Mouse (Mus musculus) inflammation-experienced regulatory T-cells, adult 6 months (primary cell): ENCODE data around the gene Htra2. TPM values are rescaled to one million over a fixed set of nuclear protein-coding genes. Genes with fewer than 3 reads are reported as not detected.

Source experiments
- ATAC-seq: one replicate; pipeline ENCODE4 v1.8.0; 2017
- polyA plus RNA-seq, 3 experiments: library from polyadenylated mRNA; unstranded; fragments of 100-300 nt; shearing (Covaris generic); gene quantifications; one replicate each; pipeline ENCODE4 v1.2.1; 2017

Gene Htra2
- polyA plus RNA-seq, 3 experiments from 2014 or later: 23.5 to 29.2 (median 28.4) TPM

- ATAC-seq: no peak
These were observed 51.2 kb downstream of the Htra2 start for GRCm38 (mm10) chr6:83003850-83004249.

- ATAC-seq: no peak
These were observed 52.0 kb downstream of the Htra2 start for GRCm38 (mm10) chr6:83003082-83003481.

Other genes with a start within 250 kb of the Htra2 start
- gene Sema4f, start 115.5 kb downstream of the Htra2 start, polyA plus RNA-seq: 1 to 10 TPM; 2.4 to 3.6 (median 3.1) TPM
- 1 to 10 TPM in 1 of 3 experiments, under 1 TPM in 1, not detected in 1; 0.17 to 1.8 TPM for gene M1ap, start 108.4 kb downstream of the Htra2 start, polyA plus RNA-seq
- gene Dok1, start 21.8 kb downstream of the Htra2 start, polyA plus RNA-seq: 10 to 100 TPM; 23.6 to 36.1 (median 30.4) TPM
- not detected for gene Loxl3, start 21.1 kb downstream of the Htra2 start, polyA plus RNA-seq
- gene Aup1, start 752 bp downstream of the Htra2 start, polyA plus RNA-seq: 100 to 1,000 TPM; 423 to 474 (median 448) TPM
- gene Dqx1, start 2.6 kb upstream of the Htra2 start, polyA plus RNA-seq: 1 to 10 TPM; 2.1 to 2.7 (median 2.7) TPM
- gene Tlx2, start 15.0 kb upstream of the Htra2 start, polyA plus RNA-seq: not detected
- 10 to 100 TPM; 37.0 to 49.3 (median 49.1) TPM for gene Pcgf1, start 22.6 kb upstream of the Htra2 start, polyA plus RNA-seq
- gene Lbx2, start 31.1 kb upstream of the Htra2 start, polyA plus RNA-seq: not detected
- 1 to 10 TPM in 1 of 3 experiments, under 1 TPM in 1, not detected in 1; 0.79 to 3.2 TPM for gene Ccdc142, start 46.3 kb upstream of the Htra2 start, polyA plus RNA-seq
- 1 to 10 TPM in 2 of 3 experiments, under 1 TPM in 1; 0.82 to 1.1 (median 1.1) TPM for gene Gm42688, start 46.3 kb upstream of the Htra2 start, polyA plus RNA-seq
- gene Mrpl53, start 53.8 kb upstream of the Htra2 start, polyA plus RNA-seq: 10 to 100 TPM; 60.0 to 78.3 (median 66.2) TPM
- gene Mogs, start 60.2 kb upstream of the Htra2 start, polyA plus RNA-seq: 10 to 100 TPM in 2 of 3 experiments, 1 to 10 TPM in 1; 7.7 to 13.3 (median 12.9) TPM
- 10 to 100 TPM; 25.1 to 28.9 (median 28.3) TPM for gene Wbp1, start 66.3 kb upstream of the Htra2 start, polyA plus RNA-seq
- 1 to 10 TPM in 2 of 3 experiments, not detected in 1; 1.0 to 2.8 TPM for gene Ino80b, start 70.2 kb upstream of the Htra2 start, polyA plus RNA-seq
- 1 to 10 TPM in 1 of 3 experiments, not detected in 2; 3.7 TPM for gene Rtkn, start 80.2 kb upstream of the Htra2 start, polyA plus RNA-seq
- gene Wdr54, start 101.1 kb upstream of the Htra2 start, polyA plus RNA-seq: under 1 TPM in 2 of 3 experiments, not detected in 1; 0.19 to 0.48 TPM
- gene 1700003E16Rik, start 101.1 kb upstream of the Htra2 start, polyA plus RNA-seq: not detected
- 10 to 100 TPM; 15.5 to 21.0 (median 16.1) TPM for gene Dctn1, start 110.6 kb upstream of the Htra2 start, polyA plus RNA-seq
- gene Slc4a5, start 164.6 kb upstream of the Htra2 start, polyA plus RNA-seq: under 1 TPM in 2 of 3 experiments, not detected in 1; 0.49 to 0.59 TPM